Mouse (Mus musculus) heart, adult 11 months (tissue): ENCODE data around the gene Clpx.
A peak's percentile ranks its signal among the peaks of the same experiment; 100 is the strongest.

Experiments
- DNase-seq: peaks from one replicate; pipeline ENCODE4 v3.0.0; 2022

The Clpx gene

GRCm38 (mm10) chr9:65347112-65347850 is 53.2 kb downstream of the Clpx start:
- peak; percentile 78 for DNase-seq

GRCm38 (mm10) chr9:65353251-65353650 is 59.2 kb downstream of the Clpx start:
- DNase-seq, result peak; percentile 85

- DNase-seq, result peak; percentile 81
Measured at GRCm38 (mm10) chr9:65356561-65356960, 62.5 kb downstream of the Clpx start.

- peak; percentile 79 for DNase-seq
Measured at GRCm38 (mm10) chr9:65356971-65357370, 62.9 kb downstream of the Clpx start.

- peak; percentile 91 for DNase-seq
Measured at GRCm38 (mm10) chr9:65358956-65359480, 65.0 kb downstream of the Clpx start.

DNA sequence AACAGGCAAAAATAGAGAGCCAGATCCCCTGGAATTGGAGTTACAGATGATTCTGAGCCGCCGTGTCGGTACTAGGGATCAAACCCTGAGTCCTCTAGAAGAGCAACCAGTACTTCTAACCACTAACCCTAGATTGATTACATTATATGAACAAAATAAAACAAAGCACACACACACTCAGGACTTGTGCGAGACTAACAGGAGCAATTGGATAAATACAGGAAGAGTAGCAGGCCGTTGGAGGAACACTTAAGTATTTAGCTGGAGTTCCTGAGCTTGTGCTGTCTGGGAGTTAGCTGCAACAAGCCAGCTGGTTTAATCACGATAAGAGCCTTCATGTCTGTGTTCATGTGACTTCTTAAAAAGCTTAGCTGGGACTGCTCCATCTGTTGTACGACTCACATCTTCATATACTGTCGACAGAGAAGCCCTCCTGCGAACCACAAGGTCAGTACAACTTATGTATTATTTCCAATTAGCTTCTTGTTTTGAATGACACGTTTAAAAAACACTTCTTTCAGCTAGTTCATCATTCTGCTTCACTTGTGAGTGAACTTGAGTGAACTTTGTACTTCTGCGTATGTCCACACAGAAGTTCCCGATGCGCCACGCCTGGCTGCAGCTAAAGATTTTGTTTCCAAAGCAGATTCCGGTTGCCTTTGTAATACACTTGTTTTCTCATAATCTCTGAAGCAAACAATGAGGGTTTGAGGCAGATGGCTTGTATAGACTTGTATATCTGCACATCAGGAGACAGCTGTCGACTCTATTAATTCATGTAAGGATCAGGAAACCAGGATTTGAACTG is 66.8 kb downstream of the Clpx start, which contains the start of gene Ubap1l:
Gene Ubap1l (plus strand): TSS at position 401 of the 808 bp plus-strand sequence.
- DNase-seq, result peak; percentile 83

DNA sequence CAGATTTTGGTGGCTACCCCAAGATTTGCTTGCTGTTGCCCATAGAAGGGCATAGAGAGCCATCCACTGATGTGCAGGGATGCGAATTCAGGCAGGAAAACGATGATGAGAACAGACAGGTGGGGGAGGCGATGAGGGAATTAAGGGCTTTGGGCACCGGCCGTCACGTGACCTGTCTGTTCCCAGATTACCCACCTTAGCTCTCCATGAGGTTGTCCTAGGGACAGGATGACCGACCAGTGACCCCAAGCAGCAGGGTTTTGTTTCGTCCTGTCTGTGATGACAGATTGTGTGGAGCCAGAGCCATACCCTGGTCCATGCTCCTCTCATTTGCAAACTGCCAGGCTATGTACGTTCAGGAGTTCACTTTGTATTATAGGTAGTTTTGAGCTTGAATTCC is 69.6 kb downstream of the Clpx start:
- peak; percentile 64 for DNase-seq

- peak; percentile 61 for DNase-seq
Measured at GRCm38 (mm10) chr9:65365721-65366120, 71.7 kb downstream of the Clpx start.

- peak; percentile 86 for DNase-seq
Measured at GRCm38 (mm10) chr9:65371756-65372155, 77.7 kb downstream of the Clpx start.

GRCm38 (mm10) chr9:65372449-65372848 is 78.4 kb downstream of the Clpx start:
- DNase-seq, result peak; percentile 80

- peak; percentile 93 for DNase-seq
Measured at GRCm38 (mm10) chr9:65374468-65375162, 80.6 kb downstream of the Clpx start.

DNA sequence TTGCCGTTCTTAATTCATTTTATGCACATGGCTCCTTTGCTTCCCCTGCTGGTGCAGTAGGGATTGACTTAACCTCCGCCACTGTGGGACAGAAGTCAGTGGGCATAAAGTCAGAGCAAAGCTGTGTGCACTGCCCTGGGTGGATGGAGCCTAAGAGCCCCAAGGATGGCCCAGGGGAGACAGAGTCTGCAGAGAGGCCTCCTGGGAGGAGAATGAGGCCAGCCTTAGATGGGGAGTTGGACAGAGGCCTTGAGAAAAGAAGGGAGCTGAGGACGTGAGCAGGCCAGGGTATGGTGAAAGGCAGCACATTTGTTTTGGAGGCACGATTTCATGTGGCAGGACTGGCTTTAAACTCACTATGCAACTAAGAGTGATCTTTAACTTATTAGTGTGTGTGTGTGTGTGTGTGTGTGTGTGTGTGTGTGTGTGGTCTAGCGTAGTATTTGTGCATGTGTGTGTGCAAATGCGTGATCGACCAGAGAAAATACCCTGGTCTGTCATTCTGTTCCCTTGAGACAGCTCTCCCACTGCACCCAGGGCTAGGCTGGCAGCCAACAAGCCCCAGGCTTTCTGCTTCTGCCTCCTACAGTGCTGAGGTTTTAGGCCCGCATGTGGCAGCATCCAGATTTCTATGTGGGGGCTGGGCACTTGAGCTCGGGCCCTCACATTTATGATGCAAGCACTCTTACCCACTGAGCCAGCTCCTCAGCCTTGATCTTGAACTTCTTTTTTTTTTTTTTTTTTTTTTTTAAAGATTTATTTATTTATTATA is 81.3 kb downstream of the Clpx start:
- peak; percentile 93 for DNase-seq
